Mouse (Mus musculus): Measurements from ENCODE around the gene Pidd1.

DNA sequence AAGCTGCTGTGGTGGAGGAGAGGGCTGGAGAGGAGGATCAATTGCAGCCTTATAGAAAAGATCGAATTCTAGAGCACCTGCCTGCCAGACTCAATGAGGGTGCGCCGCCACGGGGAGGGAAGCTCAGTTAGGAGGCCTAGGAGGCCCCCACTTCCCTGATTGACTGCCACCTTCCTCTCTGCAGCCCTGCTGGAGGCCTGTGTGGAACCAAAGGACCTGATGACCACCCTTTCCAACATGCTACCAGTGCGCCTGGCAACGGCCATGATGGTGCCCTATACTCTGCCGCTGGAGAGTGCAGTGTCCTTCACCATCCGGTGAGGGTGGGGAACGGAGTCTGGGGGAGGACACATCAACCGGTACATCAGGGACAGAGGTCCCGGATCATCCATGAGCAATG, 14.8 kb upstream of the Pidd1 start:
- no peak for TF ChIP-seq POLR2A (IDR thresholded peaks at IDR 0.05; ENCODE audit: insufficient read length, low read depth)
- no peak for TF ChIP-seq E2F4 (IDR thresholded peaks at IDR 0.05; ENCODE audit: insufficient read depth)
- no peak for TF ChIP-seq USF1 (IDR thresholded peaks at IDR 0.05; ENCODE audit: low read depth)
- no peak for TF ChIP-seq TCF3 (IDR thresholded peaks at IDR 0.05; ENCODE audit: insufficient read length, low read depth)
- no peak for TF ChIP-seq POLR2AphosphoS2 (IDR thresholded peaks at IDR 0.05; ENCODE audit: insufficient read length, low read depth)
- no peak for TF ChIP-seq TCF12 (IDR thresholded peaks at IDR 0.05; ENCODE audit: insufficient read depth, poor library complexity, severe bottlenecking)
- no peak for TF ChIP-seq MAX (IDR thresholded peaks at IDR 0.05; ENCODE audit: low read depth)
- no peak for TF ChIP-seq SRF (IDR thresholded peaks at IDR 0.05; ENCODE audit: control insufficient read depth, insufficient read length, low read depth)
- TF ChIP-seq MYOD1 (IDR thresholded peaks at IDR 0.05; ENCODE audit: control insufficient read depth in 1 of 3, insufficient read length in 2 of 3, low read depth in 2 of 3), result no peak
